Mouse (Mus musculus) lung, postnatal 0 days (tissue): ENCODE data around the gene Tle4. TPM values are rescaled to one million over a fixed set of nuclear protein-coding genes. Genes with fewer than 3 reads are reported as not detected.

Experiments used
- ATAC-seq: fragments of 200-750 bp; cut with Nextera tagmentation; 2 replicates; pipeline ENCODE4 v1.8.0; 2017; ENCODE audit warnings: moderate library complexity
- DNase-seq: peaks from one replicate; pipeline ENCODE4 v3.0.0-alpha.2; 2016; ENCODE audit warnings: low spot score
- H3K27ac ChIP-seq: fragments of 300-500 bp; sonication (generic); 2 replicates; pipeline ENCODE4 v1.5.1; 2014; ENCODE audit warnings: antibody characterized with exemption, mild to moderate bottlenecking, low read length, mixed read lengths
- H3K27me3 ChIP-seq: fragments of 300-500 bp; sonication (generic); replicated peaks from 2 replicates; pipeline ENCODE4 v1.6.1; 2014; ENCODE audit warnings: low read length, mixed read lengths; ENCODE audit not compliant: insufficient read depth
- H3K36me3 ChIP-seq: fragments of 300-500 bp; sonication (generic); 2 replicates; pipeline ENCODE4 v1.6.1; 2014; ENCODE audit warnings: low read length, mixed read lengths; ENCODE audit not compliant: insufficient read depth
- H3K4me1 ChIP-seq: fragments of 300-500 bp; sonication (generic); 2 replicates; pipeline ENCODE4 v1.6.1; 2014; ENCODE audit warnings: antibody characterized with exemption, low read depth, low read length, mixed read lengths; ENCODE audit not compliant: insufficient read depth
- H3K4me2 ChIP-seq: fragments of 300-500 bp; sonication (generic); replicated peaks from 2 replicates; pipeline ENCODE4 v1.6.1; 2014; ENCODE audit warnings: low read depth, mild to moderate bottlenecking, low read length, moderate library complexity, mixed read lengths
- H3K4me3 ChIP-seq: fragments of 300-500 bp; sonication (generic); 2 replicates; pipeline ENCODE4 v1.5.1; 2014; ENCODE audit warnings: low read depth, low read length
- H3K9ac ChIP-seq: fragments of 300-500 bp; sonication (generic); replicated peaks from 2 replicates; pipeline ENCODE4 v1.6.1; 2014; ENCODE audit warnings: low read depth, mild to moderate bottlenecking
- H3K9me3 ChIP-seq: fragments of 300-500 bp; sonication (generic); 2 replicates; pipeline ENCODE4 v1.6.1; 2016; ENCODE audit warnings: low read length, mixed read lengths
- CTCF ChIP-seq: IDR thresholded peaks from 2 replicates; pipeline ENCODE4 v1.5.1; 2016; ENCODE audit warnings: antibody characterized with exemption, mild to moderate bottlenecking
- EP300 ChIP-seq: IDR thresholded peaks from 2 replicates; pipeline ENCODE4 v1.6.1; 2016; ENCODE audit warnings: antibody characterized with exemption, mild to moderate bottlenecking, control low read depth
- WGBS: fragments of 180-500 bp; shearing (Covaris S2); extraction: QIAGEN DNeasy Blood & Tissue Kit; methylation state at CpG from one replicate; pipeline ENCODE4 v1.1.7; 2014; 5-methylcytosine and 5-hydroxymethylcytosine counted together
- polyA plus RNA-seq: library from polyadenylated mRNA; unstranded; fragments of >200 nt; fragmentation: Nextera tagmentation; extraction: Ambion mirVana; gene quantifications from 2 replicates; pipeline ENCODE4 v1.2.1, GENCODE M21; 2015

Tle4 gene
- polyA plus RNA-seq, 1 experiment from 2014 or later, result 12.1 TPM

- TF ChIP-seq EP300 (no peak), CTCF (no peak)
- Histone ChIP-seq H3K36me3 (no peaks in the 10 kb centered on the region), H3K27ac (no peak overlapping the region), H3K4me1 (no peaks in the 10 kb centered on the region), H3K27me3 (no peaks in the 10 kb centered on the region), H3K4me3 (no peak overlapping the region), H3K9ac (no peak overlapping the region), H3K9me3 (no peaks in the 10 kb centered on the region), H3K4me2 (no peak overlapping the region)
- no peak for DNase-seq
- whole genome bisulfite sequencing, result 84% methylated on average over 4 of the region's 4 CpGs
- ATAC-seq, result no peak
Measured at GRCm38 (mm10) chr19:14565424-14566069, 32.3 kb downstream of the Tle4 start.

- WGBS, result 80% methylated on average over 4 of the region's 4 CpGs
- H3K9me3 ChIP-seq, result no peaks in the 10 kb centered on the region
- no peak for DNase-seq
- no peak overlapping the region for H3K9ac ChIP-seq
- no peak for TF ChIP-seq CTCF
- TF ChIP-seq EP300, result no peak
- H3K27me3 ChIP-seq, result no peaks in the 10 kb centered on the region
- ATAC-seq, result no peak
- no peaks in the 10 kb centered on the region for H3K36me3 ChIP-seq
- no peaks in the 10 kb centered on the region for H3K4me1 ChIP-seq
- no peak overlapping the region for H3K4me3 ChIP-seq
- H3K27ac ChIP-seq, result no peak overlapping the region
- no peak overlapping the region for H3K4me2 ChIP-seq
Measured at GRCm38 (mm10) chr19:14563273-14563959, 34.4 kb downstream of the Tle4 start.

- H3K27ac ChIP-seq, result no peak overlapping the region
- no peak overlapping the region for H3K4me3 ChIP-seq
- no peaks in the 10 kb centered on the region for H3K36me3 ChIP-seq
- DNase-seq, result peak; percentile 36
- no peak overlapping the region for H3K9ac ChIP-seq
- H3K4me1 ChIP-seq, result no peaks in the 10 kb centered on the region
- H3K27me3 ChIP-seq, result no peaks in the 10 kb centered on the region
- H3K9me3 ChIP-seq, result no peaks in the 10 kb centered on the region
- ATAC-seq, result no peak
- no peak overlapping the region for H3K4me2 ChIP-seq
- 62% methylated on average over 3 of the region's 3 CpGs for WGBS
- TF ChIP-seq CTCF (no peak), EP300 (no peak)
Measured at GRCm38 (mm10) chr19:14547871-14548270, 50.0 kb downstream of the Tle4 start.

- H3K27ac ChIP-seq, result no peak overlapping the region
- 93% methylated on average over 8 of the region's 8 CpGs for WGBS
- no peak overlapping the region for H3K9ac ChIP-seq
- TF ChIP-seq EP300, result no peak
- TF ChIP-seq CTCF, result no peak
- ATAC-seq (no peak), DNase-seq (no peak)
- no peak overlapping the region for H3K4me3 ChIP-seq
- H3K4me2 ChIP-seq, result no peak overlapping the region
- H3K36me3 ChIP-seq, result no peaks in the 10 kb centered on the region
- no peaks in the 10 kb centered on the region for H3K4me1 ChIP-seq
- H3K9me3 ChIP-seq, result no peaks in the 10 kb centered on the region
- no peaks in the 10 kb centered on the region for H3K27me3 ChIP-seq
Measured at GRCm38 (mm10) chr19:14547133-14547842, 50.6 kb downstream of the Tle4 start.

GRCm38 (mm10) chr19:14545485-14545884 lies 52.4 kb downstream of the Tle4 start:
- Histone ChIP-seq H3K4me2 (no peak overlapping the region), H3K27ac (no peak overlapping the region), H3K4me1 (no peaks in the 10 kb centered on the region), H3K27me3 (no peaks in the 10 kb centered on the region), H3K36me3 (no peaks in the 10 kb centered on the region), H3K9me3 (no peaks in the 10 kb centered on the region), H3K9ac (no peak overlapping the region), H3K4me3 (no peak overlapping the region)
- WGBS, result 44% methylated on average over 1 of the region's 1 CpGs
- DNase-seq (peak; percentile 37), ATAC-seq (no peak)
- TF ChIP-seq EP300, result no peak

- H3K36me3 ChIP-seq, result no peaks in the 10 kb centered on the region
- TF ChIP-seq EP300 (no peak), CTCF (no peak)
- DNase-seq (no peak), ATAC-seq (no peak)
- H3K4me2 ChIP-seq, result no peak overlapping the region
- H3K27ac ChIP-seq, result no peak overlapping the region
- no peaks in the 10 kb centered on the region for H3K4me1 ChIP-seq
- H3K9me3 ChIP-seq, result no peaks in the 10 kb centered on the region
- no peak overlapping the region for H3K4me3 ChIP-seq
- WGBS, result 71% methylated on average over 1 of the region's 1 CpGs
- no peak overlapping the region for H3K9ac ChIP-seq
- H3K27me3 ChIP-seq, result no peaks in the 10 kb centered on the region
Measured at GRCm38 (mm10) chr19:14543305-14543704, 54.5 kb downstream of the Tle4 start.
